Mouse (Mus musculus) 416B (cell line): Measurements from ENCODE around the gene Il10.

Experiments
- DNase-seq: peaks from one replicate; pipeline ENCODE4 v3.0.0; 2011; ENCODE audit warnings: low read depth

Il10 gene

GRCm38 (mm10) chr1:131049361-131049806, 29.7 kb downstream of the Il10 start:
- peak; percentile 33 for DNase-seq

- no peak for DNase-seq
These were observed 30.4 kb downstream of the Il10 start for GRCm38 (mm10) chr1:131050011-131050410.

DNA sequence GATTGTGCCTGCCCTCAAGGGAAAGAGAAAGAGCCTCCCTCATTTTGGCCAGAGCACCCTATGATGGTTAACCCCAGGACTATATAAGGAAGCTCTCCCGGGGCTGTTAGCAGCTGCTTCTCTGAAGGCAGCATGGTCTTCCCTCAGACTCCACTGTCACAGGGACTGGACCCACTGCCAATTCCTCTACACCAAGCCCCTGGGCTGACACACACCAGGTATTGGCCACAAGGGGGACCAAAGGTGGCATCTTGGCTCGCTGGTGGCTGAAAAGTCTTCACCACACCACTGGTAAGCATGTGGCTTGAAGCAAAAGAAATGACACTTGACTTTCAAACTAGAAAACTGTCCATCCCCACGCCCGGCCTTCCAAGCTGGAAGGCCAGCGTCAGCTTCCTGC, 31.0 kb downstream of the Il10 start:
- DNase-seq: no peak

DNA sequence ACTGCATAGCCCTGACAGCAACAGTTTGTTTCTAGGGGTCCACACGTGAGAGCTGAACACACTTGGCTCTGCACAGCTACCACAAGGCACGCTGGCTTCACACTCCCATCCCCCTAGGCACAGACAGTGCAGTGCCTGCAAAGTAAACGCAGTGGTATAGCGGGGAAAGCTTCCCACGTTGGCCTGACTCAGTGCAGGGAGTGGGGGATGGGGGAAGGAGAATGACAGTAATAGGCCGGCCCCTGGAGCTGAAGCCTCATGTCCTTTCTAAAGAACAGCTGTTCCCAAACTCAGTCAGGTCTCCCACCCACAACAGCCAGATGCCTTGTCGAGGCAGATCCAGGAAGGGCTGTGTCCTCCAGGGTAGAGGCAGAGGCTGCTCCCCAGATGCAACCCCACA, 31.4 kb downstream of the Il10 start:
- DNase-seq: no peak

DNA sequence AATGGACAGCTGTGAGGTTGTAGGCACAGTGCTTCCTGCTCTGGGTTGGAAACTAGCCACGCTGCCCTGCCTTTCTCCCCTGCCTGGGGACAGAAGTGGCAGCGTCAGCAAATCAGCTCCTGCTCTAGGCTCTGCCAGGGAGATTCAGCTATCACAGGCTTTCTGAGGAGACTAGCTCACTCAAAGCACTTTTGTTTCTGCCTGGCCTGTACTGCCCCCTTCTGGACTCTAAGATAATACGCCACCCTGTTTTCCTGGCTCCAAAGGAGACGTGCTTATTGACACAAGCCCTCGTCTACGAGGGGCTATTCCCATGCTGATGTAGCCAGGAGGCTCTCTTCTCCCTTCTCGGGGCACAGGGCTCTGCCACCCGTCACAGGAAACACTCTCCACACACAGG, 33.6 kb downstream of the Il10 start:
- DNase-seq: peak; percentile 89

DNA sequence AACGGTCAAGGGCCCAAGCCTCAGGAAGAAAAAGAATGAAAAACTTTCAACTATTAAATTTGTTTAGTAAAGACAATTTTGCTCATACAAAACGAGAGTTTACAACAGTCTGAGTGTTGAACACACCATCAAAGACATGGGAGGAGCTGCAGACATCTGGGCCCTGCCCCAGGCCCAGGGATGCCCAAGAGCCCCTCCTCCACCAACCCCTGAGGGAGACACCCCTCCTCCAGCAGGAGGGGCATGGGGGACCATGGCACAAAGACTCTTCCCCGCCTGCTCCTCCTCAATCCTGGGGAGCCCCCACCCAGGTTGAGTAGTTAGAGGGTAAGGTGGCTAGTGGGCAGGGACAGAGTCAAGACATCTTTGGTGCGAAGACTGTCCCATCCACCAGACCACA, 34.0 kb downstream of the Il10 start:
- DNase-seq: no peak

- no peak for DNase-seq
These were observed 34.6 kb downstream of the Il10 start for GRCm38 (mm10) chr1:131054251-131054650.

DNA sequence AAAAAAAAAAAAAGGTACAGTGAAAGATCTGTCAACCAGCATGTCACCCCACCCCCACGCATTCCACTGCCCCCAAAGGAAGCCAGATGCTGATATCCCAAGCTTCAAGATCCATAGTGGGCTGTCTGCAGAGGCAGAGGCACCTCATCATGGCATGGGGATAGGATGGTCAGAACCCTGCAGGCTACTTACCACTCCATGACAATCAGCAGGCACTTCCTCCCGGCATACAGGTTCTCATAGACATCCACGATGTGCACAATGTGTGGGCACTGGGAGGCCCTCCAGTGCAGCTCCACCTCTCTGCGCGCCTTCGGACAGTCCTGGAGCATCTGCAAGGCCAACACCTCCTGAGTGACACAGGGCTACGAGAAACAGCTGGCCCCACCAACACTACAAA, 38.8 kb downstream of the Il10 start:
- no peak for DNase-seq

DNA sequence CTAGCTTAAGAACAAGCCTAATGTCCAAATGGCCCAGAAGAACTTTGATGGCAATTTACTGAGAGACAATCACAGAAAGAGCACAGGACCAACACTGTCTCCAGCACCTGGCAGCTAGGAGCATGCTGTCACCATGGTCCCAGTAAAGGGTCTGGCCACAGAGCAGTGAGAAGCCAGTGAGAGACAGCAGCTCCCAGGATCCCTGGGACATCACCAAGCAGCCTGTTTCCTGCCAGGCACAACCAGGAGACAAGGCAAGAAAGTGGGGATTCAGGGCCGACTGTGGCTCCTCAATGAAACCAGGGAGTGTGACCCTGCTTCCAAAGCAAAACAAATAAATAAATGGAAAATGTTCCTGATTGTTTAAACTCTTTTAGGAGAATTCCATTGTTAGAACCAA, 39.8 kb downstream of the Il10 start:
- DNase-seq: no peak

- DNase-seq: no peak
These were observed 40.2 kb downstream of the Il10 start for GRCm38 (mm10) chr1:131059841-131060240.

DNA sequence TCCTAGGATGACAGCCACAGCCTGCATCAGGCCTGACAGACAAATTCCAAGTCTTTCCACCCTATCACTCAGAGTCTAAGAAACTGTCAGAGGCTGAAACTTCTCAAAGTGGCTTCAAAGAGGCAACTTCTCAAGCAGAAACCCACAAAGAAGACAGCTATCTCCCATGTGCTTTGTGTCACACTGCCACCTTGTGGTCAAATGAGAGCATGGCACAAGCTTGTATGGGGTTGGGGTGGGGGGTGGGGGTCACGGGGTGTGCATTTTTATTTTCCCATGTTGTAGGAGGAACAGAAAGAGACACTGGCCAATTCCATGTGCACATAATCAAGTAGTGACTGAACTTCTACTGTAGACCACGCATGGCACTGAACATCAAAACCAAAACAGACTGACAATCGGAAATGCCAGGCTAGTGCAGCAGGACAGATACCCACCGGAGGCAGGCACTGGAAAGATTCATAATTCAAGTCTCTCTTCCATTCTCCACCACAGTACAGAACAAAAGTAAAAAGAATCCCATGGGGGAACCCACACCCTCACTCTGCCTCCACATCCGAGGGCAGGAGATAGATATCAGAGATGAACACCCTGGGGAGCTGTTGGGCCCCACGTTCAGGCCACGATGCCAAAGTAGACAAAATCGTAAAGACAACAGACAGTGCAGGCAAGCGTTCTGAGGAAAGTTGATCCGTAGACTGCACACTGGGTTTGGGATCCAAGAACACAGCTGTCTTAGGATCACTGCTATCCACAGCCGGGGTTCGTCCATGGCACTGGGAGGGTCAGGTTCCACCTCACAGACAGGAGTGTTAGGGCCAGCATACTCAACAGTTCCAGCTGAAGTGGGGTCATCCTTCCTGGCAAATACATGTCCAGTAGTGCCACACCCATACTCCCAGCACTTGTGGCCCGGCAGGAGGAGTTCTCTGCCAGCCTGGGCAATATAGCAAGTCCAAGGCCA, 40.9 kb downstream of the Il10 start:
- DNase-seq: peak; percentile 68

GRCm38 (mm10) chr1:131061740-131062254, 42.2 kb downstream of the Il10 start:
- no peak for DNase-seq

GRCm38 (mm10) chr1:131062821-131063220, 43.2 kb downstream of the Il10 start:
- no peak for DNase-seq

DNA sequence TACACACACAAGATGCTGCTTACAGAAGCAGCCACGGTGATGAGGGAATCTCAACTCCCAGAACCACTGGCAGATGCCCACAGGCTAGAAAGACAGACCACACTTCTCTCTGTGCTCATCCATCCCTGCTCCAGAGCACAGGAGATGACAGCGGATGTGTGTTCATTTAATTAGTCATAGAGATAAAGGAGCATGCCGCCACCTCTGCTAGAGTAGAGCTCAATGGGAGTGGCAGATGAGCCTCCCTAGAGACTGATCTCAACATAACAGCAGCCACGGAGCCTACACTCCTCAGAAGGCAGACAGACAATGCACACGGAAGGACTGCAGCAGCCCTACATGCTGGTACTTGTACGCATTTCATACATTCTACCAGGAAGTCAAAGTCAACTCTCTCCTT, 44.6 kb downstream of the Il10 start:
- peak; percentile 45 for DNase-seq

- no peak for DNase-seq
These were observed 48.5 kb downstream of the Il10 start for GRCm38 (mm10) chr1:131068011-131068727.

GRCm38 (mm10) chr1:131069010-131069409, 49.4 kb downstream of the Il10 start:
- DNase-seq: no peak

DNA sequence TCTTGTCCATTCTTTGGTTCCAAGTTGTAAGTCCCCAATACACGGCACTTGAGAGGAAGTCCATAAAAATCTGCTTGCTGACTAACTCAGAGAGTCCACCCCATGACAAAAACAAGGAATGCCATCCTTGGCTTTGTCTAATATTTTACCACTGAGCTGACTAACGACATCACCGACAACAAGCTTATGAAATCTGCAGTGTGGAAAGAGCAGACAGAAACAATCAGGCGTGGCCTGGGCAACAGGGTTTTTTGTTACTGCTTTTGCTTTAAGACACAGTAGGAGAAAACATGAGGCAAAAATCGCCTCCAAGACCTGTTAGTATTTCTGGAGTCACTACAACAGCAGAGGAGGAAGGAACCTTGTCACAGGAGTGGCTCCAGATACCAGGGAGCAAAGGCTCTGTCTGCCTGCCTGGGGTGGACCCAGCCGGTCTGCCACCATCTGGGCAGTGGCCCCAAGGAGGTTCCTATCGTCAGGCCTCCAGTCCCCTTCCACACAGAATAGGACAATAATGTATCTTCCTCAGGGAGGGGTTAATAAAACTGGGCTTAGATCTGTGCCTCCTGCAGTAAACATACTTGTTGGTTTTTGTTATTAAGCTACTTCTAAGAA, 52.8 kb downstream of the Il10 start:
- peak; percentile 47 for DNase-seq

GRCm38 (mm10) chr1:131074524-131074938, 54.9 kb downstream of the Il10 start:
- no peak for DNase-seq
